Mouse (Mus musculus): Measurements from ENCODE around the gene Tstd1. TPM values are rescaled to one million over a fixed set of nuclear protein-coding genes. Genes with fewer than 3 reads are reported as not detected.

Tstd1 gene
- total RNA-seq (2021) = 10 to 100 TPM in 1 of 2 experiments, 1 to 10 TPM in 1; 6.3 to 15.1 TPM
- long read RNA-seq, experiment 1, transcript Tstd1-201 (4 exons, 551 nt) = major isoform, 7 of 10 reads
- long read RNA-seq, experiment 1, partial matches to known transcripts = 2 of 10 reads
- long read RNA-seq, experiment 1, other reads (novel, unspliced or antisense) = 0 of 10 reads
- long read RNA-seq, experiment 2, partial matches to known transcripts = 0 of 2 reads
- long read RNA-seq, experiment 2, other reads (novel, unspliced or antisense) = 0 of 2 reads

- DNase-seq (ENCODE audit: low spot score in 2 of 2) = no peak
These were observed at the start of gene Tstd1 for GRCm38 (mm10) chr1:171418660-171419059. TSS of gene Tstd1 (plus strand) at chr1:171418872.

GRCm38 (mm10) chr1:171369845-171370556 is 48.7 kb upstream of the Tstd1 start, which contains the start of gene Nectin4:
TSS of gene Nectin4 (plus strand) at chr1:171370099.
- no peak for DNase-seq (ENCODE audit: low spot score in 2 of 2)

- DNase-seq (ENCODE audit: low spot score in 2 of 2) = no peak
These were observed 45.8 kb upstream of the Tstd1 start for GRCm38 (mm10) chr1:171372880-171373279.

GRCm38 (mm10) chr1:171373946-171374345 is 44.7 kb upstream of the Tstd1 start:
- DNase-seq (ENCODE audit: low spot score in 2 of 2) = no peak

GRCm38 (mm10) chr1:171375646-171376097 is 43.0 kb upstream of the Tstd1 start:
- DNase-seq (ENCODE audit: low spot score in 2 of 2) = no peak

- DNase-seq (ENCODE audit: low spot score in 2 of 2) = no peak
These were observed 40.4 kb upstream of the Tstd1 start for GRCm38 (mm10) chr1:171378298-171378697.

GRCm38 (mm10) chr1:171379935-171380599 is 38.6 kb upstream of the Tstd1 start:
- DNase-seq (ENCODE audit: low spot score in 2 of 2) = peak; percentile 40 to 63

GRCm38 (mm10) chr1:171382096-171382620 is 36.5 kb upstream of the Tstd1 start:
- DNase-seq (ENCODE audit: low spot score in 2 of 2) = no peak

GRCm38 (mm10) chr1:171384361-171384760 is 34.3 kb upstream of the Tstd1 start:
- no peak for DNase-seq (ENCODE audit: low spot score in 2 of 2)

- DNase-seq (ENCODE audit: low spot score in 2 of 2) = no peak
These were observed 33.5 kb upstream of the Tstd1 start for GRCm38 (mm10) chr1:171385171-171385570.

GRCm38 (mm10) chr1:171387099-171387498 is 31.6 kb upstream of the Tstd1 start:
- DNase-seq (ENCODE audit: low spot score in 2 of 2) = no peak

GRCm38 (mm10) chr1:171388376-171389102 is 30.1 kb upstream of the Tstd1 start, which contains the start of gene Arhgap30:
TSS of gene Arhgap30 (plus strand) at chr1:171388954.
- DNase-seq (ENCODE audit: low spot score in 2 of 2) = no peak

- no peak for DNase-seq (ENCODE audit: low spot score in 2 of 2)
These were observed 28.6 kb upstream of the Tstd1 start for GRCm38 (mm10) chr1:171390101-171390500.

- no peak for DNase-seq (ENCODE audit: low spot score in 2 of 2)
These were observed 16.9 kb upstream of the Tstd1 start for GRCm38 (mm10) chr1:171401821-171402220.

GRCm38 (mm10) chr1:171402991-171403390 is 15.7 kb upstream of the Tstd1 start:
- no peak for DNase-seq (ENCODE audit: low spot score in 2 of 2)

GRCm38 (mm10) chr1:171407263-171407662 is 11.4 kb upstream of the Tstd1 start:
- no peak for DNase-seq (ENCODE audit: low spot score in 2 of 2)

GRCm38 (mm10) chr1:171410231-171410630 is 8.4 kb upstream of the Tstd1 start:
- no peak for DNase-seq (ENCODE audit: low spot score in 2 of 2)

GRCm38 (mm10) chr1:171410947-171411484 is 7.7 kb upstream of the Tstd1 start, which contains the start of gene Usf1:
TSS of gene Usf1 (plus strand) at chr1:171411313.
- peak; percentile 89 to 92 for DNase-seq (ENCODE audit: low spot score in 2 of 2)

GRCm38 (mm10) chr1:171411492-171411941 is 7.2 kb upstream of the Tstd1 start:
- DNase-seq (ENCODE audit: low spot score in 2 of 2) = no peak

- DNase-seq (ENCODE audit: low spot score in 2 of 2) = no peak
These were observed 6.7 kb upstream of the Tstd1 start for GRCm38 (mm10) chr1:171412001-171412441.
